ENCODE assay signal across 30 mouse cellular contexts in the genomic region with DNA sequence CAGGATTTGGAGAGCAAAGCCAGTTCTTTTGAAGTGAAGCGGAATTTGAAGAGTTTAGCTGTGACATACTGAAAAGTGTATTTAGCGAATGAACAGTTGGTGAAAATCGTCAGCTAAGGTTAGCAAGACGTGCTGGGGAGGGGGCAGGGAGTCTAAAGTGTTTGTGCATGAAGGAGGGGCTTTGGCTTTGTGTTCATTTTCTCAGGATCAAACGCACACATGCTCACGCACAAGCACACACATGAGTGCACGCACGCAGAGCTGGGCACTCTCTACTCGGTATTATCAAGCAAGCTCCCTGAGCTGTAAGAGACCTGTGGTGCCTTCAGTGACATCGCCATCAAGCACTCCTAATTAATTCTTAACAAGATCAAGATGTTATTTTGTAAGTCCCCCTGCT. TPM values are rescaled to one million over a fixed set of nuclear protein-coding genes. Genes with fewer than 3 reads are reported as not detected.
DNase-seq lines count a peak whose midpoint lies in the region; ATAC-seq lines count a peak whose summit lies in the region.
"Had no signal": no experiment of that assay in that cellular context is flagged by ENCODE, and none has a peak within 500 bp of the region (broad histone marks: within the 10 kb centered on the region; RNA-seq: fewer than 3 reads in every experiment).

No protein-coding gene starts in this region.

- H3K36me3 ChIP-seq in embryonic facial prominence, embryonic 14.5 days (ENCODE audit: control insufficient read depth, insufficient read depth, low read length) = no peaks in the 10 kb centered on the region
- H3K36me3 ChIP-seq in embryonic facial prominence, embryonic 10.5 days (replicated peaks) = no peaks in the 10 kb centered on the region
- H3K36me3 ChIP-seq in midbrain, embryonic 11.5 days (ENCODE audit: control insufficient read depth, insufficient read depth, low read length) = no peaks in the 10 kb centered on the region
- no peaks in the 10 kb centered on the region for H3K36me3 ChIP-seq in midbrain, embryonic 10.5 days
- H3K36me3 ChIP-seq in forebrain, embryonic 16.5 days (ENCODE audit: control insufficient read depth, insufficient read depth) = no peaks in the 10 kb centered on the region
- H3K36me3 ChIP-seq: heart, embryonic 10.5 days; heart, embryonic 15.5 days; limb, embryonic 12.5 days; neural tube, embryonic 15.5 days had no signal

- H3K4me1 ChIP-seq in embryonic facial prominence, embryonic 14.5 days (ENCODE audit: control insufficient read depth, insufficient read depth, low read length) = no peaks in the 10 kb centered on the region
- H3K4me1 ChIP-seq in embryonic facial prominence, embryonic 10.5 days = peaks cover 6% of the 10 kb centered on the region; the same call in 1 of the 2 replicates
- no peaks in the 10 kb centered on the region; the same call in 1 of the 2 replicates for H3K4me1 ChIP-seq in midbrain, embryonic 11.5 days (ENCODE audit: control insufficient read depth, insufficient read depth, low read length)
- peaks cover 13% of the 10 kb centered on the region for H3K4me1 ChIP-seq in midbrain, embryonic 10.5 days
- peaks cover 7% of the 10 kb centered on the region; the same call in 1 of the 2 replicates for H3K4me1 ChIP-seq in forebrain, embryonic 16.5 days (replicated peaks; ENCODE audit: control insufficient read depth, insufficient read depth, low read length)
- H3K4me1 ChIP-seq: heart, embryonic 10.5 days; heart, embryonic 15.5 days; megakaryocyte, embryonic 14.5 days; neural tube, embryonic 15.5 days had no signal

- no peaks in the 10 kb centered on the region for H3K27me3 ChIP-seq in embryonic facial prominence, embryonic 14.5 days (replicated peaks; ENCODE audit: control insufficient read depth, insufficient read depth, low read length)
- H3K27me3 ChIP-seq in embryonic facial prominence, embryonic 10.5 days (replicated peaks; ENCODE audit: low read depth, poor library complexity, severe bottlenecking) = no peaks in the 10 kb centered on the region
- H3K27me3 ChIP-seq in midbrain, embryonic 11.5 days (ENCODE audit: control insufficient read depth, insufficient read depth, low read length) = no peaks in the 10 kb centered on the region
- H3K27me3 ChIP-seq in midbrain, embryonic 10.5 days (ENCODE audit: low read depth, poor library complexity, severe bottlenecking) = no peaks in the 10 kb centered on the region
- no peaks in the 10 kb centered on the region for H3K27me3 ChIP-seq in forebrain, embryonic 16.5 days (replicated peaks; ENCODE audit: control insufficient read depth, insufficient read depth, low read length)
- H3K27me3 ChIP-seq: heart, embryonic 15.5 days; megakaryocyte, embryonic 14.5 days; neural tube, embryonic 15.5 days; Patski had no signal

- no peak overlapping the region for H3K9ac ChIP-seq in embryonic facial prominence, embryonic 14.5 days (ENCODE audit: low read depth, low read length)
- no peak overlapping the region for H3K9ac ChIP-seq in midbrain, embryonic 11.5 days (ENCODE audit: low read length)
- no peak overlapping the region for H3K9ac ChIP-seq in forebrain, embryonic 16.5 days (replicated peaks; ENCODE audit: low read depth, low read length)
- H3K9ac ChIP-seq: heart, embryonic 15.5 days; limb, embryonic 12.5 days; neural tube, embryonic 15.5 days had no signal

- no peaks in the 10 kb centered on the region for H3K9me3 ChIP-seq in embryonic facial prominence, embryonic 14.5 days (ENCODE audit: control insufficient read depth, low read length)
- no peaks in the 10 kb centered on the region for H3K9me3 ChIP-seq in embryonic facial prominence, embryonic 10.5 days
- no peaks in the 10 kb centered on the region for H3K9me3 ChIP-seq in midbrain, embryonic 11.5 days (ENCODE audit: control insufficient read depth, low read length)
- no peaks in the 10 kb centered on the region for H3K9me3 ChIP-seq in midbrain, embryonic 10.5 days (replicated peaks)
- H3K9me3 ChIP-seq in forebrain, embryonic 16.5 days (ENCODE audit: control insufficient read depth, low read length) = no peaks in the 10 kb centered on the region
- H3K9me3 ChIP-seq: heart, embryonic 10.5 days; heart, embryonic 15.5 days; limb, embryonic 12.5 days; megakaryocyte, embryonic 14.5 days; neural tube, embryonic 15.5 days had no signal

- no peak for ATAC-seq in embryonic facial prominence, embryonic 14.5 days (ENCODE audit: low read depth)
- ATAC-seq in midbrain, embryonic 11.5 days (ENCODE audit: low FRiP score) = peak; percentile 59; the same call in 1 of the 2 replicates
- peak; percentile 65 for ATAC-seq in forebrain, embryonic 16.5 days
- ATAC-seq: intestine, embryonic 16.5 days; Patski had no signal

- H3K4me2 ChIP-seq in embryonic facial prominence, embryonic 14.5 days (ENCODE audit: low read depth, low read length) = no peak overlapping the region
- H3K4me2 ChIP-seq in midbrain, embryonic 11.5 days = no peak overlapping the region
- H3K4me2 ChIP-seq in forebrain, embryonic 16.5 days (ENCODE audit: low read length) = peak overlapping the region; percentile 22; the same call in 1 of the 2 replicates
- H3K4me2 ChIP-seq: heart, embryonic 15.5 days; limb, embryonic 12.5 days; liver, embryonic 11.5 days; neural tube, embryonic 15.5 days had no signal

- no peak overlapping the region for H3K27ac ChIP-seq in embryonic facial prominence, embryonic 14.5 days (replicated peaks; ENCODE audit: low read depth, low read length)
- no peak overlapping the region for H3K27ac ChIP-seq in embryonic facial prominence, embryonic 10.5 days (replicated peaks)
- H3K27ac ChIP-seq in midbrain, embryonic 11.5 days (ENCODE audit: low read depth, low read length) = no peak overlapping the region
- H3K27ac ChIP-seq in midbrain, embryonic 10.5 days (replicated peaks) = no peak overlapping the region
- H3K27ac ChIP-seq in forebrain, embryonic 16.5 days (ENCODE audit: low read length) = no peak overlapping the region
- H3K27ac ChIP-seq: heart, embryonic 10.5 days; heart, embryonic 15.5 days; limb, embryonic 12.5 days; neural tube, embryonic 15.5 days; stomach, postnatal 0 days had no signal

- no peak overlapping the region for H3K4me3 ChIP-seq in embryonic facial prominence, embryonic 14.5 days (ENCODE audit: low read depth, low read length)
- H3K4me3 ChIP-seq in embryonic facial prominence, embryonic 10.5 days = no peak overlapping the region
- no peak overlapping the region for H3K4me3 ChIP-seq in midbrain, embryonic 11.5 days (ENCODE audit: low read depth, low read length)
- no peak overlapping the region for H3K4me3 ChIP-seq in midbrain, embryonic 10.5 days
- H3K4me3 ChIP-seq in forebrain, embryonic 16.5 days (replicated peaks; ENCODE audit: low read length) = no peak overlapping the region
- H3K4me3 ChIP-seq: heart, embryonic 10.5 days; heart, embryonic 15.5 days; limb, embryonic 12.5 days; megakaryocyte, embryonic 14.5 days; neural tube, embryonic 15.5 days had no signal

- WGBS in embryonic facial prominence, embryonic 14.5 days = 45% methylated on average over 10 of the region's 10 CpGs
- 56% methylated on average over 10 of the region's 10 CpGs for WGBS in embryonic facial prominence, embryonic 10.5 days
- WGBS in midbrain, embryonic 11.5 days = 35% methylated on average over 10 of the region's 10 CpGs
- 43% methylated on average over 10 of the region's 10 CpGs for WGBS in midbrain, embryonic 10.5 days
- 16% methylated on average over 10 of the region's 10 CpGs for whole genome bisulfite sequencing in forebrain, embryonic 16.5 days

- DNase-seq in embryonic facial prominence, embryonic 14.5 days (ENCODE audit: low spot score) = peak; percentile 21
- no peak for DNase-seq in embryonic facial prominence, embryonic 10.5 days (ENCODE audit: low spot score)
- peak; percentile 85 for DNase-seq in midbrain, embryonic 11.5 days (ENCODE audit: low spot score, missing footprints)
- DNase-seq in midbrain, embryonic 10.5 days (ENCODE audit: low spot score) = no peak
- DNase-seq in retina, embryonic 14.5 days (ENCODE audit: low spot score) = peak; percentile 22
- DNase-seq in layer of hippocampus, adult 11-12 months (ENCODE audit: low spot score) = no peak
- no peak for DNase-seq in spleen, postnatal 36 days (ENCODE audit: low spot score in 2 of 2)
- DNase-seq: adrenal gland, postnatal 14 days; cerebellum, adult 11-12 months; cerebellum, adult 9-11 months; gastrocnemius, postnatal 25 days; heart, adult 11 months; kidney, adult 9 months; kidney, postnatal 10 days; lung, postnatal 4 days; right cerebral cortex, adult 18-20 months; spleen, adult 18-20 months; thymus, adult 2 months; thymus, postnatal 36 days had no signal

RNA-seq across cellular contexts. Expression of gene Nfia, which starts 49.9 kb away (rescaled TPM):
- 61.7 and 62.6 TPM in 2 replicates for polyA plus RNA-seq in embryonic facial prominence, embryonic 14.5 days (2014; fragmentation: Nextera tagmentation; extraction: Ambion mirVana)
- polyA plus RNA-seq in embryonic facial prominence, embryonic 10.5 days (2016; fragmentation: Nextera tagmentation; extraction: Ambion mirVana) = 8.0 and 17.0 TPM in 2 replicates
- polyA plus RNA-seq in midbrain, embryonic 11.5 days (2014; fragmentation: Nextera tagmentation; extraction: Ambion mirVana) = 14.1 and 15.8 TPM in 2 replicates
- 5.9 and 13.3 TPM in 2 replicates for polyA plus RNA-seq in midbrain, embryonic 10.5 days (2016; fragmentation: Nextera tagmentation; extraction: Ambion mirVana)
- polyA plus RNA-seq in forebrain, embryonic 16.5 days (2015; fragmentation: Nextera tagmentation; extraction: Ambion mirVana) = 88.3 and 97.1 TPM in 2 replicates

RNA-seq across cellular contexts. Expression of gene E130114P18Rik, which starts 55.2 kb away (rescaled TPM):
- polyA plus RNA-seq in embryonic facial prominence, embryonic 14.5 days (2014; fragmentation: Nextera tagmentation; extraction: Ambion mirVana) = 4.1 and 4.4 TPM in 2 replicates
- 10.9 and 13.6 TPM in 2 replicates for polyA plus RNA-seq in embryonic facial prominence, embryonic 10.5 days (2016; fragmentation: Nextera tagmentation; extraction: Ambion mirVana)
- 6.5 and 7.7 TPM in 2 replicates for polyA plus RNA-seq in midbrain, embryonic 11.5 days (2014; fragmentation: Nextera tagmentation; extraction: Ambion mirVana)
- 2.7 and 3.9 TPM in 2 replicates for polyA plus RNA-seq in midbrain, embryonic 10.5 days (2016; fragmentation: Nextera tagmentation; extraction: Ambion mirVana)
- polyA plus RNA-seq in forebrain, embryonic 16.5 days (2015; fragmentation: Nextera tagmentation; extraction: Ambion mirVana) = 31.0 and 34.5 TPM in 2 replicates
- polyA plus RNA-seq: large intestine, adult 2 months had no signal

Comparison
In these comparisons a context has a peak if more than half of its experiments do, and no peak if none do; other contexts are left out.
1. DNase-seq: peak in embryonic facial prominence, embryonic 14.5 days (single experiment), midbrain, embryonic 11.5 days (single experiment) and retina, embryonic 14.5 days (single experiment); none in embryonic facial prominence, embryonic 10.5 days (single experiment), midbrain, embryonic 10.5 days (single experiment), layer of hippocampus, adult 11-12 months (single experiment) and spleen, postnatal 36 days (0 of 2).